Mouse (Mus musculus) liver, embryonic 11.5 days (tissue): ENCODE data around the gene Kcnmb1. TPM values are rescaled to one million over a fixed set of nuclear protein-coding genes. Genes with fewer than 3 reads are reported as not detected.

ENCODE experiments used
- ATAC-seq: fragments of 200-750 bp; cut with Nextera tagmentation; replicated peaks from 2 replicates; pipeline ENCODE4 v1.8.0; 2017; ENCODE audit warnings: moderate number of reproducible peaks, mild to moderate bottlenecking, moderate TSS enrichment, moderate library complexity; ENCODE audit not compliant: low FRiP score
- DNase-seq: peaks from one replicate; pipeline ENCODE4 v3.0.0-alpha.2; 2017; ENCODE audit warnings: low spot score
- H3K27ac ChIP-seq: fragments of 300-500 bp; sonication (generic); 2 replicates; pipeline ENCODE4 v1.5.1; 2014; ENCODE audit warnings: mild to moderate bottlenecking, low read depth, low read length, control low read depth
- H3K27me3 ChIP-seq: fragments of 300-500 bp; sonication (generic); replicated peaks from 2 replicates; pipeline ENCODE4 v1.6.1; 2014; ENCODE audit warnings: low read length, mixed read lengths; ENCODE audit not compliant: control insufficient read depth, insufficient read depth
- H3K36me3 ChIP-seq: fragments of 300-500 bp; sonication (generic); 2 replicates; pipeline ENCODE4 v1.6.1; 2014; ENCODE audit warnings: mild to moderate bottlenecking, low read length, moderate library complexity, mixed read lengths; ENCODE audit not compliant: control insufficient read depth, insufficient read depth
- H3K4me1 ChIP-seq: fragments of 300-500 bp; sonication (generic); replicated peaks from 2 replicates; pipeline ENCODE4 v1.6.1; 2014; ENCODE audit warnings: low read length, mixed read lengths; ENCODE audit not compliant: control insufficient read depth, insufficient read depth
- H3K4me2 ChIP-seq: fragments of 300-500 bp; sonication (generic); 2 replicates; pipeline ENCODE4 v1.6.1; 2014; ENCODE audit warnings: mild to moderate bottlenecking, control low read depth, moderate library complexity
- H3K4me3 ChIP-seq: fragments of 300-500 bp; sonication (generic); 2 replicates; pipeline ENCODE4 v1.5.1; 2014; ENCODE audit warnings: low read depth, low read length, control low read depth
- H3K9ac ChIP-seq: fragments of 300-500 bp; sonication (generic); 2 replicates; pipeline ENCODE4 v1.6.1; 2014; ENCODE audit warnings: low read depth, low read length, control low read depth
- H3K9me3 ChIP-seq: fragments of 300-500 bp; sonication (generic); 2 replicates; pipeline ENCODE4 v1.6.1; 2016; ENCODE audit warnings: low read length, inconsistent platforms, mixed read lengths; ENCODE audit not compliant: control insufficient read depth
- WGBS: fragments of 180-500 bp; shearing (Covaris S2); extraction: QIAGEN DNeasy Blood & Tissue Kit; methylation state at CpG from one replicate; pipeline ENCODE4 v1.1.7; 2014; 5-methylcytosine and 5-hydroxymethylcytosine counted together
- polyA plus RNA-seq: library from polyadenylated mRNA; unstranded; fragments of >200 nt; fragmentation: Nextera tagmentation; extraction: Ambion mirVana; gene quantifications from 2 replicates; pipeline ENCODE4 v1.2.1, GENCODE M21; 2014

Kcnmb1 gene
- polyA plus RNA-seq, 1 experiment from 2014 or later: 0.25 TPM

DNA sequence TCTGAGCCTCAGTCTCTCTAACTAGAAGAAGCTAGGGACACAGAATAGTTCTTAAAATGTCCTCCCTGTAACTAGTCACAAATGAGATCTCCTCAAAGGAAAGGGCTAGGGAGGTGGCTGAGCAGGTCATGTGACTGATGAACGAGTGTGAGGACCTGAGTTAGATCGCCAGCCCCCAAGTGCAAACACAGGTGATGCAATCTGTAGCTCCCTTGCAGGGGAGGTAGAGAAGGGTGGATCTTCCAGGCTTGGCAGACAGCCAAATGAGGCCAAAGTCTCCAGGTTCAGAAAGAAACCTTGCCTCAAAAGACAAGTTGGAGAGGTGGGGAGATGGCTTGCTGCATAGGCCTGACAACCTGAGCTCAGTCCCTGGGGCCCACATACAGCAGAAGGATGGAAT is 36.3 kb upstream of the Kcnmb1 start:
- Histone ChIP-seq H3K9me3 (no peaks in the 10 kb centered on the region), H3K36me3 (no peaks in the 10 kb centered on the region), H3K4me2 (no peak overlapping the region), H3K4me1 (no peaks in the 10 kb centered on the region; the same call in 1 of the 2 replicates), H3K9ac (no peak overlapping the region), H3K27me3 (no peaks in the 10 kb centered on the region), H3K4me3 (no peak overlapping the region), H3K27ac (no peak overlapping the region)
- ATAC-seq (peak; percentile 31), DNase-seq (no peak)
- 30% methylated on average over 2 of the region's 2 CpGs for WGBS

DNA sequence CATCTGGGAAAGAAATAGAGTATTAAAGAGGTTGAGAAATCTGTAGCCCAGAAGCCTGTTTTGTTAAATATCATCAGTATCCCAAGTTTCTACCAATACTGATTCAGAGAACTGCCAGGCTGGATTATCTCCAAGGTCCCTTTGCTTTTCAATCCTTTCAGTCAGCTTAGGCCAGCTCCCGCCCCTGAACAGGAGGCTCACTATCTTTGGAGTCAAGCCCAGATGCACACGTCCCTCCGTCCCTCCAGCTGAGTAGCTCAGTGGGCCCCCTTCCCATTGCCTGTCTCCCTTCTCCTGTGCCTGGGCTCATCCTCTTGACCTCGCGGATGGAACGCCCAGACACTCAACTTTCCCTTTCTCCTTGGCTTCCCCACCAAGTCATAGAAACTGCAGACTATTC is 35.5 kb upstream of the Kcnmb1 start:
- no peak overlapping the region for H3K27ac ChIP-seq
- no peaks in the 10 kb centered on the region for H3K9me3 ChIP-seq
- H3K4me1 ChIP-seq: no peaks in the 10 kb centered on the region; the same call in 1 of the 2 replicates
- H3K4me3 ChIP-seq: no peak overlapping the region
- H3K27me3 ChIP-seq: no peaks in the 10 kb centered on the region
- H3K36me3 ChIP-seq: no peaks in the 10 kb centered on the region
- H3K4me2 ChIP-seq: no peak overlapping the region
- no peak for DNase-seq
- 60% methylated on average over 6 of the region's 6 CpGs for WGBS
- ATAC-seq: no peak
- H3K9ac ChIP-seq: no peak overlapping the region

DNA sequence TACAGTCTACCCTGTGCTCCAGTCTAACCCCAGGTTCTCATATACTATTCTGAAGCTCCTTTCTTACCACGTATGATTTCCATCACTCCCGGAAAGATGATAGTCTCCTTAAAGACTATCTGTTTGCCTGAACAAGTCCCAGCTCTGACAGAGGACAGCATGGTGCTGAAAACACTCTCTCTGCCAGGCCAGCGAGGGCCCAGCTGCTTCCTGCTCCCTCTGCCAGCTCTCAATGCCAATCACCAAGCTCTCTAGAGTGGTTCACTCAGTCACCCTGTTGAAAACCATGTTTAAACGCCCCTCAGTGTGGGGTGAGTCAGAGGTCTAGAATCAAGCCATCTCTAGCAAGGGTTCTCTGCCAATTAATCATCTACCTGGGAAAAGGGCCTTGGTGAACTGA is 35.0 kb upstream of the Kcnmb1 start:
- Histone ChIP-seq H3K36me3 (no peaks in the 10 kb centered on the region), H3K4me3 (no peak overlapping the region), H3K4me1 (no peaks in the 10 kb centered on the region; the same call in 1 of the 2 replicates), H3K9me3 (no peaks in the 10 kb centered on the region), H3K9ac (no peak overlapping the region), H3K27ac (no peak overlapping the region), H3K27me3 (no peaks in the 10 kb centered on the region), H3K4me2 (no peak overlapping the region)
- ATAC-seq (no peak), DNase-seq (no peak)
- WGBS: 71% methylated on average over 4 of the region's 4 CpGs

DNA sequence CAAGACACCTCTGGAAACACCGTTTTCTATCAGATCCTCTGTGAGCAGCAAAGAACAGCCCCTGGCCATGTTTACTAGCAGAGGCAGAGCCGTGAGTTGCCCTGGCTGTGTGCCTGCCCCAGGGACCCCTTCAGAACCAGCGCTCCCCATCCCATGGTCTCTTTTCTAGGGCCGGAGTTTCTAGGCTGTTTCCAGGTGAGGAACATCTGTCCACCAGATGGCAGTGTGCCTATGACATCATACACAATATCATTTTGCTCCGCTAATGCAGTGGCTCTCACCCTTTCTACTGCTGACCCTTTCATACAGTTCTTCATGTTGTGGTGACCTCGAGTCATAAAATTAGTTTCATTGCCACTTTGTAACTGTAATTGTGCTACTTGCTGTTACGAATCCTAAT is 34.2 kb upstream of the Kcnmb1 start:
- DNase-seq: no peak
- Histone ChIP-seq H3K36me3 (no peaks in the 10 kb centered on the region), H3K27me3 (no peaks in the 10 kb centered on the region), H3K9me3 (no peaks in the 10 kb centered on the region), H3K4me3 (no peak overlapping the region), H3K4me2 (no peak overlapping the region), H3K9ac (no peak overlapping the region), H3K27ac (no peak overlapping the region), H3K4me1 (no peaks in the 10 kb centered on the region; the same call in 1 of the 2 replicates)
- WGBS: 46% methylated on average over 7 of the region's 7 CpGs
- no peak for ATAC-seq

DNA sequence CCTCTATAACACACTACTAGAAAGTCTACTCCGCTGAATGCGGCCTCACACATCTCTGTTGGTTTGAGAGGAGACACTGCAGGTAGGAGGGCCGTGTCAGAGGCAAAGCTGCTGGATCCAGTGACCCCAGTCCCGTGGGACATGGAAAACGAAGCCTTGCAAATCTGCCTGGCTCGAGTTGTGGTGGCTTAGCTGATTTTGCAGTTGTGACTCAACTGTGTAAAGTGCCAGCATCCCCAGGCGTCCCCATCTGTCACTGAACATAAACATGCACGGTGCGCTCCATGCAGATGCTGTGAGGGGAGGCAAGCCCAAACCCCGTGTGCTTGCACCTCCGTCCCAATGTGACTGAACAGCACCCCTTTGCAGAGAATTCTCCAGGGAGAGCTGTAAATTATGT is 33.4 kb upstream of the Kcnmb1 start:
- no peaks in the 10 kb centered on the region for H3K27me3 ChIP-seq
- DNase-seq (no peak), ATAC-seq (no peak)
- no peak overlapping the region for H3K27ac ChIP-seq
- H3K9ac ChIP-seq: no peak overlapping the region
- 75% methylated on average over 11 of the region's 11 CpGs for WGBS
- no peak overlapping the region for H3K4me3 ChIP-seq
- H3K4me1 ChIP-seq: no peaks in the 10 kb centered on the region; the same call in 1 of the 2 replicates
- H3K36me3 ChIP-seq: no peaks in the 10 kb centered on the region
- no peak overlapping the region for H3K4me2 ChIP-seq
- H3K9me3 ChIP-seq: no peaks in the 10 kb centered on the region

DNA sequence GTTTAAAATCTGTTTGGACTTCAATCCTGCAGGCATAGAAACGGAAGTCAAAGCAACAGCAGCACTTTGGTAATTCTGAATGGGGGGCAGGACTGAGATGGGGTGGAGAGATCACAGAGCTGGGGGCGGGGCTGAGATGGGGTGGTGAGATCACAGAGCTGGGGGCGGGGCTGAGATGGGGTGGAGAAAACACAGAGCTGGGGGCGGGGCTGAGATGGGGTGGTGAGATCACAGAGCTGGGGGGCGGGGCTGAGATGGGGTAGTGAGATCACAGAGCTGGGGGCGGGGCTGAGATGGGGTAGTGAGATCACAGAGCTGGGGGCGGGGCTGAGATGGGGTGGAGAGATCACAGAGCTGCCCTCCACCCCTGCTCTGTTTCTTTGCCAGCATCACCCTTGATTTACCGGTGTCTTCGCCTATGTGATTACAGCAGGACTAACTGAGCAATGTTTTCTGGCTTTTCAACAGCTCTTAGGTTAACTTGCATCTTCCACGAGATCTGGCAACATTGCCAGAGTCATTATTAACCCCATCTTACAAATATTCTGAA is 30.9 kb upstream of the Kcnmb1 start:
- H3K4me3 ChIP-seq: no peak overlapping the region
- peak; percentile 44; the same call in 1 of the 2 replicates for ATAC-seq
- H3K4me1 ChIP-seq: no peaks in the 10 kb centered on the region
- DNase-seq: no peak
- no peak overlapping the region for H3K4me2 ChIP-seq
- no peaks in the 10 kb centered on the region for H3K27me3 ChIP-seq
- H3K36me3 ChIP-seq: no peaks in the 10 kb centered on the region
- H3K9me3 ChIP-seq: no peaks in the 10 kb centered on the region
- H3K9ac ChIP-seq: no peak overlapping the region
- 17% methylated on average over 9 of the region's 10 CpGs for WGBS
- no peak overlapping the region for H3K27ac ChIP-seq

DNA sequence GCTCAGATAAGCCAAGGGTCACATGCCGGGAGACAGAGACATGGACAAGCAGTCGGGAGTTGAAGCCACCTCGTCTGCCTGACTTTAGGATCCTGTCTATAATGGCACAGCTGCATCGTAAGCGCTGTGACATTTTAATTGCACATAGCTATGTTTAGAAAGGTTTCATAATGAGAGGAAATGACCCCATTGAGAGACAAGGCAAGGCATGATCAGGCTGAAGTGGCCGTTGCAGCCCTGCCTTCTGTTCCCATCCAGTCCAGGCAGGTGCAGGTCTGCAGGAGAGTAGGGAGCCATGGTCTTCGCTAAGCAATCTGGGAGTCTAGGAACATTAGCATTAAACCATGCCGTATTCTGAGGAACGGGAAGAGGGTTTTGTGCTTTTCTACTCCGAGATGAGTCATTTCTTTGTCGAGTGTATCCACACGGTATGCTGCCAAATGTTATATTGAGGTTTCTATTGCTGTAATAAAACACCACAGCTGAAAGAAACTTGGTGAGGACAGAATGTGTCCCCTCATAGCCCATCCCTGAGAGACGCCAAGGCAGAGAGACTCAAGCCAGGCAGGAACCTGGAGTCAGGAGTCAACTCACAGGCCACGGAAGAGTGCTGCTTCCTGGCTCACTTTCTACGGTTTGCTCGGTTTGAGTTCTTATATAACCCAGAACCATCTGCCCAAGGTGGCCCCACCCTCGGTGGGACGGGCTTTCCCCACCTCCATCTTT is 30.3 kb upstream of the Kcnmb1 start:
- H3K27ac ChIP-seq: no peak overlapping the region
- H3K36me3 ChIP-seq: no peaks in the 10 kb centered on the region
- WGBS: 60% methylated on average over 18 of the region's 18 CpGs
- DNase-seq (no peak), ATAC-seq (0 out of 2 replicates have a peak, but pooled peaks have one; percentile 17)
- no peak overlapping the region for H3K9ac ChIP-seq
- H3K27me3 ChIP-seq: no peaks in the 10 kb centered on the region
- H3K9me3 ChIP-seq: no peaks in the 10 kb centered on the region
- H3K4me3 ChIP-seq: no peak overlapping the region
- H3K4me1 ChIP-seq: no peaks in the 10 kb centered on the region
- no peak overlapping the region for H3K4me2 ChIP-seq

DNA sequence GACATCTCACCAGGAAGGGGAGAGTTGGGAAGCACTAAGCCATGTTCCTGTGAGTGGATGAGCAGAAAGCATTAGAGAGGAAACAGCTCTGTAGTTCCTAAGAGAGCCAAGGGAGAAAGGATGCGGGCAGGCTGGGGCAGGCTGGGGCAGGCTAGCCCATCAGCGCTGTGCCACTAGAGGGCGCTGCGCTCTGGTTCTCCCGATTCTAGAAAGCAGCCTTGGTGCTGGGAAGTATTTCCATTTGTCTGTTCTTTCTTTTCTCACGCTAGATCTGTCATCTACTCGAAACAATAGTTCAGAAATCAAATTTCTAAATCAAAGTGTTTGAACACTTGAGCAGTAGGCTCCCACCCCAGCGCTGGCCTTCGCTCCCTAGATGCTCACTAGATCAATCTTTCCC is 28.5 kb upstream of the Kcnmb1 start:
- Histone ChIP-seq H3K36me3 (no peaks in the 10 kb centered on the region), H3K27me3 (no peaks in the 10 kb centered on the region), H3K4me3 (no peak overlapping the region), H3K9ac (no peak overlapping the region), H3K27ac (no peak overlapping the region), H3K9me3 (no peaks in the 10 kb centered on the region), H3K4me2 (no peak overlapping the region), H3K4me1 (peaks cover 5% of the 10 kb centered on the region; the same call in 1 of the 2 replicates)
- WGBS: 59% methylated on average over 9 of the region's 9 CpGs
- DNase-seq: no peak
- ATAC-seq: no peak

DNA sequence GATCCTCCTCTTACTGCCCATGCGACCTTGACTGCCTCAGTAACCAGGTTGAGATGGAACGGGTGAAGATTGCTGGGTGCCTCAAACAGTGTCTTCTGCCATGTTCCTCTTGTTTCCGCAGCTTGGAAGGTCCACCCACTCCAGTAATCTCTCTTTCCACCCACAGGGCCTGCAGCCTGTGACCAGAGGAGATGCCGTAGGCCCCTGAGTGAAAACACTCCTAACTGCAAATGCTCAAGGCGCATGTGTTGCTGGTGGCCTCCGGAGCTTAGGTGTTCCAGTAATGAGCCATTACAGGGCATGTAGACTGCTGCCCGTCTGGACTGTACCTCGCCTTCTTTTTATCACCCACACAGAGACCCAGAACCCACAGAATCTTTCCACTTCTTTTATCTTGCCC is 25.2 kb upstream of the Kcnmb1 start:
- Histone ChIP-seq H3K9ac (no peak overlapping the region), H3K4me1 (peaks cover 5% of the 10 kb centered on the region; the same call in 1 of the 2 replicates), H3K4me2 (no peak overlapping the region), H3K4me3 (no peak overlapping the region), H3K27me3 (no peaks in the 10 kb centered on the region), H3K36me3 (no peaks in the 10 kb centered on the region), H3K9me3 (no peaks in the 10 kb centered on the region), H3K27ac (no peak overlapping the region)
- DNase-seq (no peak), ATAC-seq (no peak)
- 77% methylated on average over 8 of the region's 8 CpGs for WGBS
